Mouse (Mus musculus) retina, postnatal 1 day (tissue): ENCODE results near the gene Rmnd5a.

Source experiments
- DNase-seq: peaks from one replicate; pipeline ENCODE4 v3.0.0-alpha.2; 2012

Rmnd5a gene

DNA sequence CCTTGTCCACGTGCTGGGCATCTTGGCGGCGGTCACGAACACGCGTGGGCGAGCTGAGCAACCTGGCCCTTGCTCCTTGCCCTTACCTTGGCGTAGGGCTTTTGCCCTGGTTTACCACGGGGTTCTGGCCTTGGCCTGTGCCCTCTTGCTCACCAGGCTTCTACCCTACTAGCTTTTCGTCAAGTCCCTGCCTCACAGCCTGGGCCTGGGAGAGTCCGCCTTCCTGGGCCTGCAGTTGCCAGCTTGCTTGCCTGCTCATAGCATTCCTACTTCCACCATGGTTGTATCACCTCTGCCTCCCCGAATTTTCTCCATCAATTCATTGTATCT, 779 bp upstream of the Rmnd5a start:
- DNase-seq = no peak

DNA sequence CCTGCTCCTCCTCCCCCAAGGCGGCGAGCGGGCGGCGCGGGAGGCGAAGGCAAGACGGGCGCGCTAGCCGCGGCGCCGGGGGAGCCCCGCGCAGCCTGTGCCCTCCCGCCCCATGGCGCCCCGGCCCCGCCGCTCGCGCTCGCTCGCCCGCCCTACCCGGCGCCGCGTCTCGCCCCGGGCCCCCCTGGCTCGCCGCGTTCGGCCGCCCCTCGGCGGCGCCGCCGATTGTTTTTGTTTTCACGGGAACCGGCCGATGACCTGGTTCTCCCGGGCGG, 283 bp downstream of the Rmnd5a start:
- no peak for DNase-seq

DNA sequence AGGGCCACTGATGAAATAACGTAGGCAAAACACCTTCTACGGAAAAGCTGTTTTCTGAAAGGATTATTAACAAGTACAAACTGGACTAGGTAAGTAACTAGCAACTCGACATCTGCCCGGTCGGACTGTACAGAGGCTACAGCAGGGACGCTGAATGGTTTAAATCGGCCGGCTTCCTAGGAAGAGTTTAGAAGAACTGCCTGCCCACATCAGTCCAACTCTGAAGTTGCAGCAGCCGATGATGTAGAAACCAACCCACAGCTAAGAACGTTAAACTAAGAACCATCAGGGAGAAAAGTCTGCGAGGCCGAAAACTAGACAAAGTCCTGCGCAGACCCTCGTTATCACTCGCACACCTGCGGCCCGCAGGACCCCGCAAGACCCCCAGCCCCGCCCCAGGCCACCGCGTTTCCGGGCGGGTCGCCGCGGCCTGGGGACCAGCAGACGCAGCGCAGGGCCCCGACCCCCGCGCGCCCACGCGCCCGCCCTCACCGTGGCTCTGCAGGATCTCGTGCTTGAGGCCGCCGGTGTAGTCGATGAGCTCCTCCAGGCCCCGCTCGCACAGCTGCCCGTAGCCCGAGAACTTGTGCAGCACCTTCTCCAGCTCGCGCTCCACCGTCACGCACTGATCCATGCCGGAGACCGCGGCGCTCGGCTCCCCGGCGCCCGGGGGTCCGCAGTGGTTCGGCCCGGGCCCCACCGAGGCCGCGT, 776 bp downstream of the Rmnd5a start:
- DNase-seq = no peak

DNA sequence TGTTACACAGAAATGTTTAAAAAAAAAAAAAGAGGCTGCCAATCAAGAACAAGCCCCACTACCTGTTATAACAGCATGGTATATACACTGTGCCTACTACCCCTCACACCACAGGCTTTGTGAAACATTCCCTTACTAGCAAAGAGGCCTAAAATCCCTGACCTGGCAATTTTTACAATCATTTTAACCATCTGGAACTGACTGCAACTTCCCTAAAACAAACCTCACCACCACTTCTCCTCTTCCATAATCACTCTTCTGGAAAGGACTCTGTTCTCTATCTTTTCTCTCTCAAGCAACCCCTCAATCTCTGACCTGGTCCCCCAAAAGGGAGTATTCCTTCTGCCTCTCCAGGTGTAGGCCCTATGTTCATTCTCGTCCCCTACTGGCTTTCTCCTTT, 2.4 kb downstream of the Rmnd5a start:
- DNase-seq = no peak

DNA sequence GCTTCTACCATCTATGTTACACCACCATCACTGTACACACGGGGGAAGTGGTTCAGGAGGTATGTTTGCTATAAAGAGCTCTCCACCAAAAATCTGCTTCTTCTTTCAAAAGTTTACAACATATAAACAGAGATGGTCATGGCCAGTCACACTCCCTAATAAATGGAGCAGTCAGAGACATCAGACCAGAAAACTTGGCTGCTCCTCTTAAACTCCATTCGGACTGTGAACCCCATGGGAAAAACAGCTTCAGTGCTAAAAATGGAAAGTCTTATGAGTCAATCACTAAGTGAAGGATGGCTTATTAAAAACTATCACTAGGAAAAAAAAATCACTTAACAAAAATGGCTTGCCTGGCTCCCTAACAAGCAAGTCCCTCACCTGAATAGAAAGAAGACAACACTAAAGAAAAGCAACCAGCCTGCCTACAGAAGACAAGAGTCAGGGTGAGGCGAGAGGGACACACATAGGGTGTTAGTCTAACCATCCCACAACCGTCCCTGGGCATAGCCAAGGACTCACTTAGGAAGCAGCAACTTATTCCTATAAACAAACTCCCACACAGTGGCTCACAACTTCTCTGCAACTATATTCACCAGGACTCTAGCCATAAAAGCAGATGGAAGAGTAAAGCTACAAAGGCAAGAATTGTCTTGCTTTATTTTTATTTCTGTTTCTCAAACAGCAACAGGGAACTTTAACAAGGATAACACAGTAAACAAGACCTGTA, 12.3 kb downstream of the Rmnd5a start:
- DNase-seq = no peak

DNA sequence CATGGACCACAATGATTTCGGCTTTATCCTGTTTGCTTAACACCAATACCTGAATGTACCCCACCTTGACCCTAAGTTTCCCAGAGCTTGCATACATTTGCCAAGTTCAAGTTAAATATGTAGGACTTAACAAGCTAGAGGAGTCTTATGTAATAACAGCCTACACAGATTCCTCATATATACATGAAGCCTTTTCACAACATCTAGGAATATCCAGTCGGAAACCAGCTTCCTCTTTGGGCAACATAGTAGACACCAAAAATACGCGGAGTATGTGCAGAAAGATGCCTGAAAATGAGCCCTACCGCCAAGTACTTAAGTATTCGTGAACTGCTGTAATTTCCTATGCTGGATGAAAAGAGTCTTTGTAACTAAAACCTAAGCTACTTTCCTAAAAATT, 14.8 kb downstream of the Rmnd5a start:
- no peak for DNase-seq

DNA sequence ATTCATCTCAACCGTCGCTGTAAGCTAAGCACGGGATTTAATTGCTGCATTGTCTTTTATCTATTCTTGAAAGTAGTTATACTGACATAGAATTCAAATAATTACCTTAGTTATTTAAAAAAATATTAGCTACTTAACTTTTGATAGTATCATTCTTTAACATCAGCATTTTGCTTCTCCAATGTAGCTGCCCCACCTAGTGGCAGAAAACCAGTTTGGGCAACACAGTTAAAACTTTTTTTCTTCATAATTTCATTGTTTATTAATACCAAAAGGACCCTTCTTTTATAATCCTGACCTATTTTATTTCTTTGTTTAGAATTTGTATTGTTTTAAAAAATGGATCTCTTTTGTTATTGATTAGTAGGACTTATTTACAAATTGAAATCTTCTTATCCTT, 17.3 kb downstream of the Rmnd5a start:
- no peak for DNase-seq

DNA sequence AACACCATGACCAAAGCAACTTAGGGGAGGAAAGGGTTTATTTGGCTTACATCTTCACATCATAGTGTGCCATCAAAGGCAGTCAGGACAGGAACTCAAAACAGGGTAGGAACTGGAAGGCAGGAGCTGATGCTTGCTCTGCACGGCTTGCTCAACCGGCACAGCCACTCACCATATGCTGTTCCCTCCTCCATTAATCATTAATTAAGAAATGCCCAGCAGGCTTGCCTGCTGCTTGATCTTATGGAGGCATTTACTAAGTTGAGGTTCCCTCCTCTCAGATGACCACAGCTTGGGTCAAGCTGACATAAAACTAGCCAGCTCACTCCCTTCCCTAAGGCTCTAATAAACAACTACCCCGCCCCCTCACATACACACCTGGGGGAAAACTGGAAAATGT, 18.3 kb downstream of the Rmnd5a start:
- no peak for DNase-seq

DNA sequence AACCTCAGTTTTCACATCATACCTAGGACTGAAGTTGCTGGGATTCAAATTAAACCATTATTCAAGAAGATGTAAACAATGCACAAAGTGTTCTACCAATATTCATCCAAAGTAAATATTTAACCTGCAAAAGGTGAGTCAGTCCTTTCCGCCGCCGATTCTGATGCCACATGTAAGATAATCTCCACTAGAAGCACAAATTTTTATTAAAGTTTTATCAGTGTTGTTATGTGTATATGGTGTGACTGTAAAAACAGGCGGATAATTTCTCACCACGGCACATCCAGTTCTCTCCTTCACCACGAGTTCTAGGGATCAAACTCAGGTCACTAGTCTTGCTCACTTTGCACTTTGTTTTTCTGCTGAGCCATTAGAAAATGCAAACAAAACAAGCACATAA, 19.6 kb downstream of the Rmnd5a start:
- DNase-seq = no peak

DNA sequence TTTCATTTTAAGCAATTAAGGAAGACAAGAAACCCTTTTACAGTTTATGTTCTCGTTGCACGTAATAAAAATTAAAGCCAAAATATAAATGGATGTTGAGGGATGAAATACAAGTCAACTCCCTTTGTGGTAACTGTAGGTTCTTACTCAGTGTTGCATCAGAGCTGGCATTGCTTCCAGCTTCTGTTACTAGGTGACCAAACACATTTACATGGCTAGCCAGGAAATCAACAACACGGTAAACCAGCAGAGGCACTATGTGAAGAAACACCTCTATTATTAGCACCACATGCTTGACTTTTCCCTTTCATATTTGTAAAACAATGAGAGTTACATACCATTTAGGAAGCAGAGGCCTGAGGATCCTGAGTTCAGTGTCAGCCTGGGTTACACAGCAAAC, 21.6 kb downstream of the Rmnd5a start:
- no peak for DNase-seq

DNA sequence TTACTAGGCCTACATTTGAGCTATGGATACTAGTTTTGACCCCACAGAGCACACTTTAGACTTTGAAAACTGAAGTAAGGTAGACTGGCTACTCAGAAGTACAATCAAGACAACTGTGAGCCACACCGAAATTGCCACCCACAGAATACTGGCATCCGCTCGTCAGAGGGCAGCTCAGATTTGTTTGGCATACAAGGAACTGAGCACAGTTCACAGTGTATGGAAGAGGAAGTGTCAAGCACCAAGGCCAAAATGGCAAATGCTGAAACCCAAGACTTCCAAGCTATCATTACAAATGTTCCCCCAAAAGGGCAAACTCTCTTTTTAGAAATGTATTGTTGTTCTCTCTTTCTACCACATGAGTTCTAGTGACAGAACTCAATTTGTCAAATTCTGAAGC, 25.0 kb downstream of the Rmnd5a start:
- no peak for DNase-seq

DNA sequence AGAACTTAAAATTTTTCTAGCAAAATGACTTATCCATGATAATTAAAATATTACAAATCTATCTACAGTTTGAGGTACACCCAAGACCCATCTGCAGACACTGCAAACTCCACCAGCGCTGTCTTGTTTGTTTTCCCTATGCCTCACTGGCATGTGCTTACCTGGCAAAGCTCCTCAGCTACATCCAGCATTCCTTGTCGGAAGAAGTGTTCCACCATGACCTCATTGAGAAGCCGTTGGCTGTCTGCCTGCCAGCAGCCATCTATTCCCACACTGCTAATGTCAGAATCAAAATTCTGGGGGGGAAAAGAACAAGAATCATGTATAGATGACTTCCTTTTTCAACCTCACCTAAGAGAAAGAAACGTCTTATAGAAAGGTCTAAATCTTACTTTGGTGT, 25.8 kb downstream of the Rmnd5a start:
- no peak for DNase-seq

DNA sequence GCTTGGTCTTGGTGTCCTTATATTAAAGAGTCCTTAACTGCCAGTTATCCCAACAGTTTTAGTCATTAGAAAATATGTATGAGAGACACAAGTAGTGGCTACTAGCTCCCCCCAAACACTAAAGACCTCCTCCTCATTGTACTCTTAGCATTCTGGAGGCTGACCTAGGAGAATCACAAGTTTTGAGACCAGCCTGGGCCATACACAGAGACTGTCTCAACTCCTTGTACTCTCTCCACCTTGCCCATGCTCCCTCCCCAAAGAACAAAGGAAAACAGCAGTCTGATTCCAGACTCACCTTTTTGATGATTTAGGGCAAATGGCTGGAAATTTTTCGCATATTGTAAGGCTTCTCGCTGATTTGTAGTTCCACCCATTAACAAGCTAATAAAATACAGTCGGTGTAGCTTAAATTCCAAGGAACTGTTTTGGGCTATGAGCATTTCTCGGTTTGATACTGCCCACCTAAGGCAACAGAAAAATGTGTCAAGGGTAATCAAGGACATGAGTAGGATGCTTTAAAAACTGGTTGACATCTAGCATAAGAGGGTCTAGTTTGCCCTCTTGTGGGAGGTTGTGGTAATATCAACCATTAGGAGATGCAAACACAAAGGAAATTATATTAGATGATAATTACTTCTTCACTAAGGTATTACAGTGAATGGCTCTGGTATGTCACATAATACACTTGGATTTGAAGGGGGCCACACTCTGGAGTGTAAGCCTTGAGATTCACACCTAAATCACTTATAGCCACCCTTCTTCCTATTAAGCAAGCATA, 41.4 kb downstream of the Rmnd5a start:
- DNase-seq = peak; percentile 67

DNA sequence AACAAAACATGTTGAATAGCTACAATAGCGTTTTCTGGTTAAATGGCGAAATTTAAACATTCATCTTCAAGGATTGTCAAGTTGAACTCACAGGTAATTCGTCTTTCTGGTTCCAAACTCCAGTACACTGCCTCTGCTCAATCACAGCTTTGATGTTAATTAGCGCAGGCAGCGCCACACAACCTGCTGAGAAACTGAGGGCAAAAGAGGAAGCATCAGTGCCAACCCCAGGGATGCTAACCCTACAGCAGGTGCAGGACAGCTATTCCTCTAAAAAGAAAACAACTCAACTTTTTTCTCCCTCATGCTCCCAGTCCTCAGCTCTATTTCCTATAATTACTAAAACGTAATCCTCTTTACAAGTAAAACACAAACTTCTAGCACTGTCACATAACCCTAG, 43.7 kb downstream of the Rmnd5a start:
- no peak for DNase-seq

DNA sequence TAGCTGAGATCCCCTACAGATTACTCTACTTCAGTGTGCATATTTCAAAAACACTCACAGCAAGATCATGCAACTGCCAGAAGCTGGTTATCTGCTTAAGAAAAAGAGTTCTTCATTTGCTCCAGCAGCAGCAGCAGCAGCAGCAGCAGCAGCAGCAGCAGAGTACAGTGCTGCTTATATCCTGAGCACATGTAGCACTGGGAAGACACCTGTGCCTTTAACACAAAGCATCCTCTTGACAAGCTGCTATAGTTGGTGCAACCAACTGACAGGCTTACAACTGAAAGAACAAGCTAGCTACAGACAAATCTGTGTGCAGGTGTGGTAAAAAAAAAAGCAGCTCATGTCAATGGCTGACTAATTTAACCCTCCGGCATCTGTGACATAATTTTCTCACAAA, 44.4 kb downstream of the Rmnd5a start:
- no peak for DNase-seq

DNA sequence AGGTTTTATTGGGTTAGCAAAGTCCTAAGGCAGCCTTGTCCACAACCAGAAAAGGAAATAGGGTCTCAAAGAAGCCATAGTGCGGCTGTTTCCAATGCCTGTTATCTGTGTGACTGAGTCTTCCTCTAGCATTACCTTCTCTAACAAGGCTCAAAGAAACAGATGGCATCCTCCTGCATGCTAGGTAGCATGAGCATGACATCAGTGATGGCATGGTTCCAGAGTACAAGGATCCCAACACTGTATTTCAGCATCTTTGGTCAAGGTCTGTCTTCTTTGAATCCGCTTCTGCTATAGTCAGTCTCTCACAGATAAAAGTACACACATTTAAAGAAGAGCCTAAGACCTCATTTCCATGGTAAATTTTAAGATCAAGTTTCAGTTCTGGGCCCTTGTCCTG, 49.9 kb downstream of the Rmnd5a start:
- no peak for DNase-seq

DNA sequence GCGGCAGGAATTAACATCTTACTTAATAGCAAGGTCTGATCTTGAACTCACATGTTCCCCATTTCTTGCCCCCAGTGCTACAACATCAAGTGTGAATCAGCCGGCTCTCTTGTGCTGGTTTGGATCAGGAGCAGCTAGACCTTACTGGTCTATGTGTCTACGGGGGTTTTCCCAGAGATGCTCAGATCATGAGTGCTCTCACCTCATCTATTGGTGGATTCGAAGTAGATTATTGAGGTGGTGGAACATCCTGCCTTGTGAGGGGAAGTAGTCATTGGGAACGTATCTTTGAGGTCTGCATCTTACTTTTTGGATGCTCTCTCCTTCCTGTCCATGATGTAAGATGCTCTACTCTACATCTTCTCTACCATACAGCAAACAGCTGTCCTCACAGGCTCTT, 58.8 kb downstream of the Rmnd5a start:
- no peak for DNase-seq

DNA sequence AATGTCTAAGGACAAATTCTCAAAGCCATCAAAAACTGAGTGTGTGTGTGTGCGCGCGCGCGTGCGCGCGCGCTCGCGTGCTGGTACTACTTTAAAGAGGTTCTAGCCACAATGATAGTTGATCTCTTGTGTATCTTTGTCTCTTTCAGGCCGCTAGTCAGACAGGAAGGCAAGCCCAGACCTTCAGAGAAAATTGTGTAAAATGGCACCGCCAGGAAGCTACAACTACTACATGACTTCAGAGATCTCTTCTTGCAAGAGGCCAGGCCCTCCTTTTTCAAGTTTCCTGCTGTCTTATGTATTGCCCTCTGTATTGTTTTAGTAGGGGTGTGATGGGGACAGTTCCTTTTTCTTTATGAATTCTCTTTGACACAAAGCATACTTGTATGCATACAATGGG, 63.7 kb downstream of the Rmnd5a start:
- no peak for DNase-seq

DNA sequence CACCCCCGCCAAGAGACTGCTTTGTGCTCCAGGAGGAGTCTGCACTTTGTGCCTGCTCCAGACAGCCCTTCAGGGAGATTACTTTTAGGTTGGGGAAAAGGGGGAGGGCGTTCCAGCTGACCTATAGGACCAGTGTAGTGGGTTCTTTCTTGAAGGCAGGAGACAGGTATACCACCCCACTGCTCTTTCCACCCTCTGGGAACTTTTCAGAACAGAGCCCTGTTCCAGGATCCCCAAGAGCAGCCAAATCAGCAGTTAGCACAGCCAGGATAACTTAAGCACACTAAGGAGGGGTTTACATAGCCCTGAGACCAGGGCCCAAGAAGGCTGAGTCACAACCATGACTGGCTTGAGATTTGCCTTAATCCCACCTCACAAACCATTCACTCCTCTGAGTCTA, 65.5 kb downstream of the Rmnd5a start:
- no peak for DNase-seq

DNA sequence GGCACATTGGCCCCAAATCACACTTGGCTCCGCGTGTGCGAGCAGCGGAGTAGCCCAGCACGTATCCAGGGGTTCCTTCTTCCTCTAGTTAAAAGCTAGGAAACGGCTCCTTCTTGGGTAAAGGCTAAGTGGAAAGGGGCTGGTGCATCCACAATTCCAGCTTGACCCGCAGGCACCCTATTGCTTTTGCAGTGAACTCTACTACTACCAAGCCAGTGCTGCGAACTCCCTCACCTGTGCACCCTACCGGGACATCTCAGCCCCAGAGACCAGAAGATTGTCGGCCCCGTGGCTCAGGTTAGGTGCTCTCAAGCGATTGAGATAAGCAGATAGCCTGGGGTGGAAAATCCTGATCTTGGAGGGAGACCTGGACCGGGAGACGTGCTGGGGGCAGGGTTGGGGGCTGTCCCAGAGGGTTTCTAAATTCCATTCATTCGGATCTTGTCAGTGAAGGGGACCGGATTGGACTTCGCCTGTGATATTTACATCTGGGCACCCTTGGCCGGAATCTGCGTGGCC, 66.1 kb downstream of the Rmnd5a start:
- DNase-seq = no peak

DNA sequence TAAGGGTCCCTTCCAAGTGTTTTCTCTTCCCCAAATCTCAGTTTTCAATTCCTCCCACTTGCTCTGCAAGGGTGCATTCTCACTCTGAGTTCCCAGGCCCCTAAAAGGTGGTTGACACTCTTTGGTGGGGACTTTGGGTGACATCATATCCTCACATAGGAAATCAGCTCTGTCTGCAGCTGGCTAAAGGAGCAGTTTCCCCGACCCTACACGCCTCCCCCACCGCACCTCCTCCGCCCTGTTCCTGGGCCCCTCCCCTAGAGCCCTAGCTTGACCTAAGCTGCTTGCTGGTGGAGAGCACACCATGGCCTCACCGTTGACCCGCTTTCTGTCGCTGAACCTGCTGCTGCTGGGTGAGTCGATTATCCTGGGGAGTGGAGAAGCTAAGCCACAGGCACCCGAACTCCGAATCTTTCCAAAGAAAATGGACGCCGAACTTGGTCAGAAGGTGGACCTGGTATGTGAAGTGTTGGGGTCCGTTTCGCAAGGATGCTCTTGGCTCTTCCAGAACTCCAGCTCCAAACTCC, 67.1 kb downstream of the Rmnd5a start, which contains the start of gene Cd8a:
Gene Cd8a (plus strand): TSS at position 179 of the 527 bp plus-strand sequence.
- peak; percentile 43 for DNase-seq

DNA sequence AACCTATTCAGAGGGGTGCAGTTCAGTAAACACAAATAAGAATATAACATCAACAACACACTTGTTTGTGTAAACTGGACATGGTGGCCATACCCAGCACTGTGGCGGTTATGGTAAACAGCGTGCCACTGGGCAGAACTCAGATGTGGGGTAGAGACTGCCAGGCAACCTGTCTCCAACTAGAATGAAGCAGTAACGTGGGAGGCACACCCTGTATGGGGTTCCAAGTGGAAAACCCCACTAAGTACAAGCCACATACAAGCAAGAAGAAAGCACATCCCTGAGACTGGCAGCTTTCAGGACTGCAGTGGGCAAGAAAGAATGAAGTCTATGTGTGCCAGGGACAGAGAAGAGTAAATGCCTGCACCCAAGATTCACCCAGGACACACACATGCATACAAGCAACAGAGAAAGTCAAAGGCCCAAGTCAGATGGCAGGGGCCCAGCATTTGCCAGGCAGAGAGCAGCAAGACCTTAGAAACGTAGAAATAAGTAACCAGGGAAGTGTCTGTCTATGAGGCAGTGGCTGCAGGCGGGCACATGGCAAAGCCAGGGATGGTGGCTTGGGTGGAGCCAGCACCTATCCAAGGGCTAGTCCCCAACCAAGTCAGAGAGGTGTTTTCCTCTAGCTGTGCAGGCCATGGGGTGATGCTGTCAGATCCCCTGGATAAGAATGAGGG, 68.3 kb downstream of the Rmnd5a start:
- DNase-seq = no peak

DNA sequence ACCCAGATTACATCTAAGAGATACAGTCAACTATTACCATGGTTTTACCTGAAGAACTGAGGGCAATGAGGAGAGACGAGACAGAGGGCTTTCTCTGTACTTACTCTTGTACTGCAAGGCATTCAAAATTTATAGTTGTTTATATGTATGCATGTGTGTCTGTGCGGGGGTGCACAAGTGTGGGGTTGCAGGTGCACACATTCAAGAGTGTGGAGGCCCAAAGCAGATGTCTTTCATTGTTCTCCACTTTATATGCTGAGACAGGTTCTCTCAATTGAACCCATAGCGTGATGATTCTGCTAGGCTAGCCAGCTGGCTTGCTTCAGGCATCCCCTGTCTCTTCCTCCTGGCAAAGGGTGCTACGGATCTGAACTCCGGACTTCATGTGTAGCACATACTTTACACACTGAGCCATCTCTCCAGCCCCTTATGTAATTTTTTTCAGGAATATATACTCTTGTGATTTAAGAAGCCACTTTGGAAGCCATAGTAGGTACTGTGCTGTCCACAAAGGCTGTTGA, 69.3 kb downstream of the Rmnd5a start:
- DNase-seq = no peak
